8 mouse cellular contexts compared by ENCODE assay signal in the genomic region with DNA sequence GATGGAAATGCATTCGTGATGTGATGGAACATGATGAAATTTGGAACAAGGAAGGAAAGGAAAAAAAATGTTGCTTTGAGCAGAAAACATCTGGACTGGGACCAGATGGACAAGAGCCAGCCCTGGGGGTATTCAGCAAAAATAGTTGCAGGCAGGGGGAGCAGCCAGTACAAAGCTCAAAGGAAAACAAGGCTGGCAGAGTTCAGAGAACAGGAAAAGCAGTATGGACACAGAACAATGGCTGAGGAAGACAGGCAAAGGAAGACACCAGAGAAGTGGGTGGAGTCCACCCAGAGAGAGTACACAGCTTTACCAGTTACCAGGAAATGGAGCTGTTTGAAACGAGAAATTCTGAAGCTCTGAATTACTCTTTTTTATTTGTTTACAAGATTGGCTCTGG. TPM values are rescaled to one million over a fixed set of nuclear protein-coding genes. Genes with fewer than 3 reads are reported as not detected.
A peak's percentile ranks its signal among the peaks of the same experiment; 100 is the strongest.
DNase-seq lines count a peak whose midpoint lies in the region; ATAC-seq and TF ChIP-seq lines count a peak whose summit lies in the region.

No protein-coding gene starts in this region.

- ATAC-seq in kidney, postnatal 0 days (replicated peaks; ENCODE audit: low FRiP score, low read depth), result no peak
- peak; percentile 53 for ATAC-seq in liver, postnatal 0 days
- ATAC-seq in megakaryocyte progenitor cell, adult 5-6 weeks (replicated peaks; ENCODE audit: poor library complexity), result no peak

- H3K9ac ChIP-seq in kidney, postnatal 0 days (ENCODE audit: low read depth, low read length), result no peak overlapping the region
- no peak overlapping the region for H3K9ac ChIP-seq in liver, postnatal 0 days (replicated peaks)

- H3K27ac ChIP-seq in kidney, postnatal 0 days, result no peak overlapping the region
- no peak overlapping the region for H3K27ac ChIP-seq in liver, postnatal 0 days (ENCODE audit: low read depth)

- 25% methylated on average over 2 of the region's 2 CpGs for WGBS in kidney, postnatal 0 days
- WGBS in liver, postnatal 0 days (ENCODE audit: insufficient replicate concordance), result 27% methylated on average over 2 of the region's 2 CpGs

- DNase-seq in frontal cortex, postnatal 36 days (ENCODE audit: low spot score in 2 of 2), result peak; percentile 4 to 8
- no peak for DNase-seq in frontal cortex, postnatal 14 days (ENCODE audit: low spot score in 2 of 2)
- DNase-seq in brain, embryonic 14.5 days (ENCODE audit: low read depth), result peak; percentile 51
- peak; percentile 76 to 90 for DNase-seq in heart, adult 9 months (ENCODE audit: low spot score in 2 of 2)
- DNase-seq in kidney, postnatal 0 days (ENCODE audit: low spot score), result peak; percentile 69
- peak; percentile 21 for DNase-seq in liver, postnatal 0 days
- peak; percentile 77 for DNase-seq in testis, postnatal 10 days (ENCODE audit: low spot score)

- peak; percentile 39; the same call in 1 of the 2 replicates for TF ChIP-seq EP300 in liver, postnatal 0 days (IDR thresholded peaks at IDR 0.05; ENCODE audit: low read depth)

- H3K4me3 ChIP-seq in kidney, postnatal 0 days (replicated peaks; ENCODE audit: low read depth, low read length), result no peak overlapping the region
- H3K4me3 ChIP-seq in liver, postnatal 0 days (ENCODE audit: low read depth, low read length), result no peak overlapping the region

- no peak overlapping the region for H3K4me2 ChIP-seq in kidney, postnatal 0 days (ENCODE audit: low read length)
- no peak overlapping the region for H3K4me2 ChIP-seq in liver, postnatal 0 days (ENCODE audit: low read depth, low read length)

- H3K9me3 ChIP-seq in kidney, postnatal 0 days (replicated peaks; ENCODE audit: low read length), result no peaks in the 10 kb centered on the region
- no peaks in the 10 kb centered on the region for H3K9me3 ChIP-seq in liver, postnatal 0 days (ENCODE audit: low read length)

- no peaks in the 10 kb centered on the region for H3K36me3 ChIP-seq in kidney, postnatal 0 days (ENCODE audit: insufficient read depth, low read length)
- H3K36me3 ChIP-seq in liver, postnatal 0 days (replicated peaks; ENCODE audit: insufficient read depth, low read length), result no peaks in the 10 kb centered on the region

- no peaks in the 10 kb centered on the region for H3K27me3 ChIP-seq in kidney, postnatal 0 days (ENCODE audit: insufficient read depth, low read length)
- no peaks in the 10 kb centered on the region for H3K27me3 ChIP-seq in liver, postnatal 0 days (ENCODE audit: insufficient read depth, low read length)

- no peak for TF ChIP-seq POLR2A in brain, embryonic 14.5 days (IDR thresholded peaks at IDR 0.05; ENCODE audit: borderline replicate concordance, extremely low read depth, insufficient read depth, insufficient read length, poor library complexity, severe bottlenecking)

- no peaks in the 10 kb centered on the region for H3K4me1 ChIP-seq in kidney, postnatal 0 days (replicated peaks; ENCODE audit: insufficient read depth, low read length)
- no peaks in the 10 kb centered on the region for H3K4me1 ChIP-seq in liver, postnatal 0 days (ENCODE audit: insufficient read depth)

- TF ChIP-seq CTCF in brain, embryonic 14.5 days (IDR thresholded peaks at IDR 0.05; ENCODE audit: borderline replicate concordance, extremely low read depth, insufficient read depth, insufficient read length), result no peak
- TF ChIP-seq CTCF in kidney, postnatal 0 days (IDR thresholded peaks at IDR 0.05; ENCODE audit: low read depth), result peak; percentile 44
- TF ChIP-seq CTCF in liver, postnatal 0 days (IDR thresholded peaks at IDR 0.05; ENCODE audit: low read depth), result 0 out of 2 replicates have a peak, but pooled peaks have one; percentile 16

RNA-seq across cellular contexts. Expression of a gene that starts 40.8 kb away (rescaled TPM):
- 34.5 and 46.4 TPM in 2 replicates for polyA plus RNA-seq in brain, embryonic 14.5 days (2012; rRNA removed)
- 13.0 and 14.0 TPM in 2 replicates for polyA plus RNA-seq in kidney, postnatal 0 days (2015; fragmentation: Nextera tagmentation; extraction: Ambion mirVana)
- polyA plus RNA-seq in liver, postnatal 0 days (2015; fragmentation: Nextera tagmentation; extraction: Ambion mirVana), result 2.0 and 2.2 TPM in 2 replicates
- total RNA-seq in megakaryocyte progenitor cell, adult 5-6 weeks (2015), result 3.2 and 3.4 TPM in 2 replicates
- 2.0 and 2.3 TPM in 2 replicates for total RNA-seq in megakaryocyte progenitor cell, adult 5-6 weeks (2017)

Comparison
In these comparisons a context has a peak if more than half of its experiments do, and no peak if none do; other contexts are left out.
1. DNase-seq: peak in frontal cortex, postnatal 36 days (2 of 2), brain, embryonic 14.5 days (single experiment), heart, adult 9 months (2 of 2), kidney, postnatal 0 days (single experiment), liver, postnatal 0 days (single experiment) and testis, postnatal 10 days (single experiment); none in frontal cortex, postnatal 14 days (0 of 2).